Mouse (Mus musculus) lung, postnatal 0 days (tissue): ENCODE results near the gene Htr2a.

ENCODE experiments used
- CTCF ChIP-seq: IDR thresholded peaks from 2 replicates; pipeline ENCODE4 v1.5.1; 2016; ENCODE audit warnings: antibody characterized with exemption, mild to moderate bottlenecking
- EP300 ChIP-seq: IDR thresholded peaks from 2 replicates; pipeline ENCODE4 v1.6.1; 2016; ENCODE audit warnings: antibody characterized with exemption, mild to moderate bottlenecking, control low read depth

DNA sequence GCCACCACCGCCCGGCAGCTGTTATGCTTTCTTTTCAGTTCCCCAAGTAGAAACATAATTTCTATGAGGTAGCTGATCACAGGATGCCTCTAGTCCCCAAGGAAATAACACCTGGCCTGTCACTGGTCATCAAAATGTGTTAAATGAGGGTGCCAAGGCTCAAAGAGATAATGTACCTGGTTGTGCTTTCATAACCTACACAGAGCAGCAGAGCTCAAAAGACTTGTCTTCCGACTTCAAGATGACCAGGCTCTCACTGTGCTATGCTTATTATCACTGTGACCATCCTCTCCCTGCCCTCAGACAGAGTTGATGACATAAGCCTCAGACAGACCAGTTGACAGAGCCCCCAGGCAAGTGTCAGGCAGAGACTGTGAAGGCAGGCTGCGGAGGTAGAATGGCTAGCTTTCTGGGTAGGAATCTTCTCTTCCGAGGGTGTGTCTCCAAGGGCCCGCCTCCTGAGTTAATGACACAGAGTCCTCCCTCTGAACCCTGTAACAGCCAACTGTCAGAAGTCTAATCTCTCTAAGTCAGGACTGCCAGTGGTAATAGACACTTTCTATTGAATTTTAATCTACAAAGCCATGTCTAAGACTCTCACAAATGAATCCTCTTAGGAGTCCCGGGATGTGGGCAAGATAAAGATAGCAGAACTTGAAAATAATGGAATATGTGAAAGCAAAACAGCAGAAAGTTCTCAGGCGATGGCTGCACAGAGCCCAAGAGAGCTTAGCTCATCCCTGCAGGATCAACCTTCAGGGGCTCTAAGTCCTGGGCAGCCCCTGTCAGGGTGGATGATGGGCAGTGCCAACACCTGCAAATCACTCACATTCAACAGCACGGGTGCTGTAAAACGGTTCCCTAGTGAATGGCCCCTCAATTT lies 31.7 kb downstream of the Htr2a start:
- TF ChIP-seq CTCF (no peak), EP300 (no peak)
